Mouse (Mus musculus) liver, adult 2 months (tissue): ENCODE data around the gene Mier2. TPM values are rescaled to one million over a fixed set of nuclear protein-coding genes. Genes with fewer than 3 reads are reported as not detected.

Experiments used
- DNase-seq: peaks from one replicate; pipeline ENCODE4 v3.0.0-alpha.2; 2011; ENCODE audit warnings: low read depth, low spot score; ENCODE audit errors: extremely low read depth
- H3K27ac ChIP-seq: fragments of 200-500 bp; replicated peaks from 2 replicates; pipeline ENCODE4 v1.5.1; 2012; ENCODE audit warnings: low read depth, mild to moderate bottlenecking, control low read depth, inconsistent platforms, low read length; ENCODE audit not compliant: insufficient read depth
- H3K27me3 ChIP-seq: fragments of 200-500 bp; 2 replicates; pipeline ENCODE4 v1.6.1; 2012; ENCODE audit warnings: mild to moderate bottlenecking, moderate library complexity, low read length, inconsistent platforms; ENCODE audit not compliant: control insufficient read depth, insufficient read depth
- H3K36me3 ChIP-seq: fragments of 200-500 bp; 2 replicates; pipeline ENCODE4 v1.6.1; 2012; ENCODE audit warnings: low read length, inconsistent platforms; ENCODE audit not compliant: control insufficient read depth, insufficient read depth
- H3K4me1 ChIP-seq: fragments of 200-500 bp; 2 replicates; pipeline ENCODE4 v1.6.1; 2011; ENCODE audit warnings: low read length; ENCODE audit not compliant: control insufficient read depth, insufficient read depth
- H3K4me3 ChIP-seq: fragments of 200-500 bp; 2 replicates; pipeline ENCODE4 v1.5.1; 2011; ENCODE audit warnings: low read depth, mild to moderate bottlenecking, control low read depth, low read length, moderate library complexity; ENCODE audit not compliant: insufficient read depth
- H3K79me2 ChIP-seq: fragments of 200-500 bp; 2 replicates; pipeline ENCODE4 v1.6.1; 2012; ENCODE audit warnings: inconsistent platforms, mild to moderate bottlenecking, low read length, moderate library complexity; ENCODE audit not compliant: control insufficient read depth, insufficient read depth
- H3K9ac ChIP-seq: fragments of 200-500 bp; 2 replicates; pipeline ENCODE4 v1.6.1; 2012; ENCODE audit warnings: low read depth, mild to moderate bottlenecking, control low read depth, inconsistent platforms, low read length
- CTCF ChIP-seq: fragments of 200-500 bp; IDR thresholded peaks from 2 replicates; pipeline ENCODE4 v1.5.1; 2011; ENCODE audit warnings: low read depth, low read length, control low read depth
- POLR2A ChIP-seq: fragments of 200-500 bp; IDR thresholded peaks from 2 replicates; pipeline ENCODE4 v1.6.1; 2011; ENCODE audit warnings: low read length, control low read depth; ENCODE audit not compliant: insufficient read depth; ENCODE audit errors: extremely low read depth
- WGBS: fragments of 180-500 bp; shearing (Covaris S2); methylation state at CpG from one replicate; pipeline ENCODE4 v1.1.7; 2018; 5-methylcytosine and 5-hydroxymethylcytosine counted together
- polyA plus RNA-seq: library from polyadenylated mRNA; depleted of rRNA; stranded (reverse); fragments of >200 nt; gene quantifications from 2 replicates; pipeline ENCODE4 v1.2.3, GENCODE M21; 2012
- total RNA-seq: library from RNA; depleted of rRNA; stranded (reverse); fragments of >200 nt; gene quantifications from 2 replicates; pipeline ENCODE4 v1.2.3, GENCODE M21; 2014

The Mier2 gene
- total and polyA plus RNA-seq, 2 experiments, result 5.9 to 35.3 TPM

- no peaks in the 10 kb centered on the region for H3K79me2 ChIP-seq
- H3K9ac ChIP-seq, result no peak overlapping the region
- DNase-seq, result no peak
- H3K4me3 ChIP-seq, result no peak overlapping the region
- no peaks in the 10 kb centered on the region for H3K36me3 ChIP-seq
- no peaks in the 10 kb centered on the region for H3K4me1 ChIP-seq
- TF ChIP-seq POLR2A (no peak), CTCF (no peak)
- WGBS, result 77% methylated on average over 9 of the region's 9 CpGs
- H3K27me3 ChIP-seq, result no peaks in the 10 kb centered on the region
- no peak overlapping the region for H3K27ac ChIP-seq
Measured at GRCm38 (mm10) chr10:79543884-79544597, 11.0 kb downstream of the Mier2 start.

- Histone ChIP-seq H3K36me3 (no peaks in the 10 kb centered on the region), H3K27ac (no peak overlapping the region), H3K79me2 (no peaks in the 10 kb centered on the region), H3K4me1 (no peaks in the 10 kb centered on the region), H3K9ac (no peak overlapping the region), H3K4me3 (no peak overlapping the region), H3K27me3 (no peaks in the 10 kb centered on the region)
- 90% methylated on average over 11 of the region's 11 CpGs for WGBS
- no peak for TF ChIP-seq POLR2A
- TF ChIP-seq CTCF, result no peak
- DNase-seq, result no peak
Measured at GRCm38 (mm10) chr10:79542171-79542570, 12.8 kb downstream of the Mier2 start.

- DNase-seq, result no peak
- Histone ChIP-seq H3K36me3 (no peaks in the 10 kb centered on the region), H3K4me3 (no peak overlapping the region), H3K79me2 (no peaks in the 10 kb centered on the region), H3K27ac (no peak overlapping the region), H3K4me1 (no peaks in the 10 kb centered on the region), H3K9ac (no peak overlapping the region), H3K27me3 (no peaks in the 10 kb centered on the region)
- TF ChIP-seq POLR2A, result no peak
- no peak for TF ChIP-seq CTCF
- whole genome bisulfite sequencing, result 88% methylated on average over 15 of the region's 15 CpGs
Measured at GRCm38 (mm10) chr10:79541522-79541921, 13.5 kb downstream of the Mier2 start.

- Histone ChIP-seq H3K36me3 (no peaks in the 10 kb centered on the region), H3K79me2 (no peaks in the 10 kb centered on the region), H3K9ac (no peak overlapping the region), H3K4me1 (no peaks in the 10 kb centered on the region), H3K27ac (no peak overlapping the region), H3K4me3 (no peak overlapping the region), H3K27me3 (no peaks in the 10 kb centered on the region)
- WGBS, result 94% methylated on average over 11 of the region's 11 CpGs
- no peak for TF ChIP-seq POLR2A
- TF ChIP-seq CTCF, result no peak
- DNase-seq, result no peak
Measured at GRCm38 (mm10) chr10:79540746-79541145, 14.3 kb downstream of the Mier2 start.

GRCm38 (mm10) chr10:79539701-79540495 lies 15.1 kb downstream of the Mier2 start:
- WGBS, result 95% methylated on average over 16 of the region's 16 CpGs
- no peak overlapping the region for H3K9ac ChIP-seq
- no peaks in the 10 kb centered on the region for H3K79me2 ChIP-seq
- TF ChIP-seq POLR2A, result no peak
- no peak for TF ChIP-seq CTCF
- H3K27me3 ChIP-seq, result no peaks in the 10 kb centered on the region
- no peak overlapping the region for H3K27ac ChIP-seq
- no peaks in the 10 kb centered on the region for H3K4me1 ChIP-seq
- H3K4me3 ChIP-seq, result no peak overlapping the region
- no peak for DNase-seq
- no peaks in the 10 kb centered on the region for H3K36me3 ChIP-seq

- H3K36me3 ChIP-seq, result no peaks in the 10 kb centered on the region
- no peaks in the 10 kb centered on the region for H3K79me2 ChIP-seq
- H3K4me1 ChIP-seq, result no peaks in the 10 kb centered on the region
- H3K4me3 ChIP-seq, result no peak overlapping the region
- TF ChIP-seq CTCF, result no peak
- TF ChIP-seq POLR2A, result no peak
- H3K27ac ChIP-seq, result no peak overlapping the region
- H3K27me3 ChIP-seq, result no peaks in the 10 kb centered on the region
- no peak for DNase-seq
- H3K9ac ChIP-seq, result no peak overlapping the region
- WGBS, result 59% methylated on average over 4 of the region's 4 CpGs
Measured at GRCm38 (mm10) chr10:79538873-79539272, 16.1 kb downstream of the Mier2 start.
